Mouse (Mus musculus): ENCODE data around the gene Ift20. TPM values are rescaled to one million over a fixed set of nuclear protein-coding genes. Genes with fewer than 3 reads are reported as not detected.
"Not testable (repeated sequence)": the region's sequence is repeated elsewhere in the genome, so short reads cannot be mapped to it uniquely, and the experiment has no call there.

The Ift20 gene
- polyA plus RNA-seq, 1 experiment from 2014 or later: 61.2 TPM

DNA sequence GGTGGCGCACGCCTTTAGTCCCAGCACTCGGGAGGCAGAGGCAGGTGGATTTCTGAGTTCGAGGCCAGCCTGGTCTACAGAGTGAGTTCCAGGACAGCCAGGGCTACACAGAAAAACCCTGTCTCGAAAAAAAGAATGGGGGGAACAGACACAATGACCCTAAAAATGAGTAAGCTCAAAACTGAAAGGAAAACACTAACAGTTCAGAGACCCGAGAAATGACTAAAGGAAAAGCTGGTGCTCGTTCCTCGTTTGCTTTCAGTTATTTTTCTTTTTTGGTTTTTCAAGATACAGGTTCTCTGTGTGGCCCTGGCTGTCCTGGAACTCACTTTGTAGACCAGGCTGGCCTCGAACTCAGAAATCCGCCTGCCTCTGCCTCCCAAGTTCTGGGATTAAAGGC is 4.6 kb upstream of the Ift20 start:
- ATAC-seq (ENCODE audit: low read depth); H3K4me3 ChIP-seq (ENCODE audit: low read depth, low read length); H3K4me2 ChIP-seq (ENCODE audit: low read depth, low read length); H3K36me3 ChIP-seq (ENCODE audit: control insufficient read depth, insufficient read depth); H3K27me3 ChIP-seq (ENCODE audit: control insufficient read depth, insufficient read depth, low read depth, low read length); H3K4me1 ChIP-seq (ENCODE audit: control insufficient read depth, low read depth, low read length); H3K9me3 ChIP-seq (replicated peaks; ENCODE audit: control insufficient read depth, low read length); H3K9ac ChIP-seq (ENCODE audit: low read depth, low read length); H3K27ac ChIP-seq (ENCODE audit: low read length): not testable (repeated sequence)
- WGBS (ENCODE audit: insufficient replicate concordance): 68% methylated on average over 10 of the region's 10 CpGs

DNA sequence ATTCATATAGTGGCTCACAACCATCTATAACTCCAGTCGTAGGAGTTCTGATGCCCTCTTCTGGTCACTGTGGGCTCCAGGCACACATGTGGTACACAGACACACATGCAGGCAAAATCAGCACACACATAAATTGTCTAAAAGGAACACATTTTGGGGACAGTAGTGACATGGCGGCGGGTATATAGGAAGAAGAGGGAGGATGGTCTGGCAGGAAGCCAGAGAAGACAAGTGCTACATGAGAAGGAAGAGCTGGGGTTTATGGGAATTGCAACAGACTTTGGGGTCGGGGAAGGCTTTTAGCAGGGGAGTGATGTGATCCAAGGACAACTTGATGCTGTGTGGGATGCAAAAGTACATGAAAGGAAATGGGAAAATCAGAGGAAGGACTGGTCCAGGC is 1.6 kb upstream of the Ift20 start:
- Histone ChIP-seq H3K9ac (ENCODE audit: low read depth, low read length) (no peak overlapping the region), H3K4me3 (ENCODE audit: low read depth, low read length) (0 out of 2 replicates have a peak overlapping the region, but pooled peaks have one; percentile 88), H3K36me3 (ENCODE audit: control insufficient read depth, insufficient read depth) (no peaks in the 10 kb centered on the region), H3K4me2 (ENCODE audit: low read depth, low read length) (no peak overlapping the region), H3K27me3 (ENCODE audit: control insufficient read depth, insufficient read depth, low read depth, low read length) (no peaks in the 10 kb centered on the region), H3K27ac (ENCODE audit: low read length) (no peak overlapping the region), H3K4me1 (ENCODE audit: control insufficient read depth, low read depth, low read length) (peaks cover 20% of the 10 kb centered on the region), H3K9me3 (replicated peaks; ENCODE audit: control insufficient read depth, low read length) (no peaks in the 10 kb centered on the region)
- no peak for ATAC-seq (ENCODE audit: low read depth)
- WGBS (ENCODE audit: insufficient replicate concordance): 76% methylated on average over 4 of the region's 4 CpGs

GRCm38 (mm10) chr11:78535376-78536079 is 633 bp upstream of the Ift20 start:
- Histone ChIP-seq H3K4me3 (ENCODE audit: low read depth, low read length) (peak overlapping the region; percentile 88), H3K9ac (ENCODE audit: low read depth, low read length) (peak overlapping the region; percentile 69), H3K4me1 (ENCODE audit: control insufficient read depth, low read depth, low read length) (peaks cover 20% of the 10 kb centered on the region), H3K27me3 (ENCODE audit: control insufficient read depth, insufficient read depth, low read depth, low read length) (no peaks in the 10 kb centered on the region), H3K9me3 (replicated peaks; ENCODE audit: control insufficient read depth, low read length) (no peaks in the 10 kb centered on the region), H3K4me2 (ENCODE audit: low read depth, low read length) (peak overlapping the region; percentile 89), H3K36me3 (ENCODE audit: control insufficient read depth, insufficient read depth) (peaks cover 3% of the 10 kb centered on the region), H3K27ac (ENCODE audit: low read length) (peak overlapping the region; percentile 86)
- under 1% methylated on average over 23 of the region's 23 CpGs for WGBS (ENCODE audit: insufficient replicate concordance)
- no peak; the same call in 1 of the 2 replicates for ATAC-seq (ENCODE audit: low read depth)

- H3K4me2 ChIP-seq (ENCODE audit: low read depth, low read length): peak overlapping the region; percentile 76
- no peak for ATAC-seq (ENCODE audit: low read depth)
- H3K9me3 ChIP-seq (replicated peaks; ENCODE audit: control insufficient read depth, low read length): no peaks in the 10 kb centered on the region
- under 1% methylated on average over 14 of the region's 14 CpGs for WGBS (ENCODE audit: insufficient replicate concordance)
- peaks cover 11% of the 10 kb centered on the region for H3K36me3 ChIP-seq (ENCODE audit: control insufficient read depth, insufficient read depth)
- peak overlapping the region; percentile 88 for H3K4me3 ChIP-seq (ENCODE audit: low read depth, low read length)
- peak overlapping the region; percentile 91 for H3K27ac ChIP-seq (ENCODE audit: low read length)
- peak overlapping the region; percentile 93 for H3K9ac ChIP-seq (ENCODE audit: low read depth, low read length)
- peaks cover 20% of the 10 kb centered on the region for H3K4me1 ChIP-seq (ENCODE audit: control insufficient read depth, low read depth, low read length)
- H3K27me3 ChIP-seq (ENCODE audit: control insufficient read depth, insufficient read depth, low read depth, low read length): no peaks in the 10 kb centered on the region
Observed at GRCm38 (mm10) chr11:78536690-78537084, 526 bp downstream of the Ift20 start.

GRCm38 (mm10) chr11:78540358-78540757 is 4.2 kb downstream of the Ift20 start:
- no peak for ATAC-seq (ENCODE audit: low read depth)
- Histone ChIP-seq H3K4me2 (ENCODE audit: low read depth, low read length) (no peak overlapping the region), H3K27me3 (ENCODE audit: control insufficient read depth, insufficient read depth, low read depth, low read length) (no peaks in the 10 kb centered on the region), H3K9me3 (replicated peaks; ENCODE audit: control insufficient read depth, low read length) (no peaks in the 10 kb centered on the region), H3K27ac (ENCODE audit: low read length) (no peak overlapping the region), H3K4me3 (ENCODE audit: low read depth, low read length) (no peak overlapping the region), H3K4me1 (ENCODE audit: control insufficient read depth, low read depth, low read length) (peaks cover 12% of the 10 kb centered on the region), H3K9ac (ENCODE audit: low read depth, low read length) (no peak overlapping the region), H3K36me3 (ENCODE audit: control insufficient read depth, insufficient read depth) (peaks cover 16% of the 10 kb centered on the region)
- 63% methylated on average over 3 of the region's 3 CpGs for WGBS (ENCODE audit: insufficient replicate concordance)

- Histone ChIP-seq H3K4me3 (ENCODE audit: low read depth, low read length) (no peak overlapping the region), H3K27me3 (ENCODE audit: control insufficient read depth, insufficient read depth, low read depth, low read length) (no peaks in the 10 kb centered on the region), H3K9me3 (replicated peaks; ENCODE audit: control insufficient read depth, low read length) (no peaks in the 10 kb centered on the region), H3K36me3 (ENCODE audit: control insufficient read depth, insufficient read depth) (peaks cover 16% of the 10 kb centered on the region), H3K4me2 (ENCODE audit: low read depth, low read length) (no peak overlapping the region), H3K9ac (ENCODE audit: low read depth, low read length) (no peak overlapping the region), H3K4me1 (ENCODE audit: control insufficient read depth, low read depth, low read length) (peaks cover 4% of the 10 kb centered on the region), H3K27ac (ENCODE audit: low read length) (no peak overlapping the region)
- no peak for ATAC-seq (ENCODE audit: low read depth)
- WGBS (ENCODE audit: insufficient replicate concordance): 83% methylated on average over 7 of the region's 7 CpGs
Observed at GRCm38 (mm10) chr11:78544449-78545111, 8.4 kb downstream of the Ift20 start.

- 33% methylated on average over 8 of the region's 8 CpGs for WGBS (ENCODE audit: insufficient replicate concordance)
- no peak overlapping the region for H3K4me2 ChIP-seq (ENCODE audit: low read depth, low read length)
- peaks cover 16% of the 10 kb centered on the region for H3K36me3 ChIP-seq (ENCODE audit: control insufficient read depth, insufficient read depth)
- no peak overlapping the region for H3K27ac ChIP-seq (ENCODE audit: low read length)
- H3K4me1 ChIP-seq (ENCODE audit: control insufficient read depth, low read depth, low read length): peaks cover 10% of the 10 kb centered on the region
- H3K4me3 ChIP-seq (ENCODE audit: low read depth, low read length): no peak overlapping the region
- no peak for ATAC-seq (ENCODE audit: low read depth)
- no peaks in the 10 kb centered on the region for H3K9me3 ChIP-seq (replicated peaks; ENCODE audit: control insufficient read depth, low read length)
- no peaks in the 10 kb centered on the region for H3K27me3 ChIP-seq (ENCODE audit: control insufficient read depth, insufficient read depth, low read depth, low read length)
- no peak overlapping the region for H3K9ac ChIP-seq (ENCODE audit: low read depth, low read length)
Observed at GRCm38 (mm10) chr11:78545181-78545580, 9.0 kb downstream of the Ift20 start.

DNA sequence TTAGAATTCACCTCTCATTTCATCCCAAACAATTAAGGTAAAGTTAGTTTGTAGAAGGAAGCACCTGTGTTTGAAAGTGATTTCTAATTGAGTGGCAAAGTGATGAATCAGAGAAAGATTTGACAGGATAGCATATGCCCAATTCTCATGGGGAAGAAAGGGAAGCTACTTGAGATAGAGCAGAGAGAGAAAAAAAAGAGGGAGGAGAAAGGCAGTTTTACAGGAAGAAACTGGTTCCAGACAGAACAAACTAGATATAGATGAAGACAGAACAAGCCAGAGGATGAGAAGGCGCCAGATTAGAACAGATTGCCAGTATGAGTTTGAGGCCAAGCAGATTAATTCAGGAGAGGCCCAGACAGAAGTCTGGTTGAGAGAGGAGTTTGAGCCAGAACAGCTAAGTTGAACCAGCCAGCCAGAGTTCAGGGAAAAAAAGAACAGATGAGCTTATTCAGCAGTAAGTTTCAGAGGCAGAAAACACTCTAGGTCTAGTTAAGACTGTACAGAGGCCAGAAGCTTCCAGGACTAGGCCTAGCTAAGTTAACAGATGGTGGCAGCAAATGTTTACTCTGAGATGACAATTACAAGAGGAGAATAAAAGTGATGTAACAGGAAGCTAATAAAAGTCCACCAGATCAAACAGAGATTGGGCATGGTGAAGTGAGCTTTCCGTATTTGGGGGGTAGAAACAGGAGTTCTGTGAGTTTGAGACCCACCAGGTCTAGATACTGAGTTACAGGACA is 11.7 kb downstream of the Ift20 start:
- H3K27ac ChIP-seq (ENCODE audit: low read length): no peak overlapping the region
- no peaks in the 10 kb centered on the region for H3K9me3 ChIP-seq (replicated peaks; ENCODE audit: control insufficient read depth, low read length)
- 47% methylated on average over 2 of the region's 2 CpGs for WGBS (ENCODE audit: insufficient replicate concordance)
- H3K27me3 ChIP-seq (ENCODE audit: control insufficient read depth, insufficient read depth, low read depth, low read length): no peaks in the 10 kb centered on the region
- no peak overlapping the region for H3K9ac ChIP-seq (ENCODE audit: low read depth, low read length)
- peak overlapping the region; percentile 96; the same call in 1 of the 2 replicates for H3K4me2 ChIP-seq (ENCODE audit: low read depth, low read length)
- peaks cover 15% of the 10 kb centered on the region for H3K4me1 ChIP-seq (ENCODE audit: control insufficient read depth, low read depth, low read length)
- H3K36me3 ChIP-seq (ENCODE audit: control insufficient read depth, insufficient read depth): peaks cover 3% of the 10 kb centered on the region; the same call in 1 of the 2 replicates
- no peak overlapping the region for H3K4me3 ChIP-seq (ENCODE audit: low read depth, low read length)
- ATAC-seq (ENCODE audit: low read depth): no peak
